Mouse (Mus musculus): ENCODE measurements at regions not wholly inside any gene's neighbourhood (a gene's known extent, or its start where the extent isn't known, plus 50 kb on each side); places are given as distances from the start of the nearest gene placed in this dataset.

GRCm38 (mm10) chr2:75762030-75762429, 57.6 kb upstream of the Nfe2l2 start:
- Histone ChIP-seq H3K4me1 (peaks cover 16% of the 10 kb centered on the region), H3K4me3 (no peak overlapping the region), H3K27me3 (ENCODE audit: insufficient read depth, poor library complexity, severe bottlenecking) (no peaks in the 10 kb centered on the region), H3K27ac (no peak overlapping the region), H3K9me3 (no peaks in the 10 kb centered on the region), H3K36me3 (no peaks in the 10 kb centered on the region)
- DNase-seq (ENCODE audit: low spot score) = no peak
- WGBS = 82% methylated on average over 5 of the region's 5 CpGs

GRCm38 (mm10) chr2:75761626-75762025, 57.2 kb upstream of the Nfe2l2 start:
- Histone ChIP-seq H3K9me3 (no peaks in the 10 kb centered on the region), H3K27ac (no peak overlapping the region), H3K36me3 (no peaks in the 10 kb centered on the region), H3K4me1 (peaks cover 12% of the 10 kb centered on the region), H3K4me3 (no peak overlapping the region), H3K27me3 (ENCODE audit: insufficient read depth, poor library complexity, severe bottlenecking) (no peaks in the 10 kb centered on the region)
- 89% methylated on average over 9 of the region's 9 CpGs for WGBS
- DNase-seq (ENCODE audit: low spot score) = no peak

DNA sequence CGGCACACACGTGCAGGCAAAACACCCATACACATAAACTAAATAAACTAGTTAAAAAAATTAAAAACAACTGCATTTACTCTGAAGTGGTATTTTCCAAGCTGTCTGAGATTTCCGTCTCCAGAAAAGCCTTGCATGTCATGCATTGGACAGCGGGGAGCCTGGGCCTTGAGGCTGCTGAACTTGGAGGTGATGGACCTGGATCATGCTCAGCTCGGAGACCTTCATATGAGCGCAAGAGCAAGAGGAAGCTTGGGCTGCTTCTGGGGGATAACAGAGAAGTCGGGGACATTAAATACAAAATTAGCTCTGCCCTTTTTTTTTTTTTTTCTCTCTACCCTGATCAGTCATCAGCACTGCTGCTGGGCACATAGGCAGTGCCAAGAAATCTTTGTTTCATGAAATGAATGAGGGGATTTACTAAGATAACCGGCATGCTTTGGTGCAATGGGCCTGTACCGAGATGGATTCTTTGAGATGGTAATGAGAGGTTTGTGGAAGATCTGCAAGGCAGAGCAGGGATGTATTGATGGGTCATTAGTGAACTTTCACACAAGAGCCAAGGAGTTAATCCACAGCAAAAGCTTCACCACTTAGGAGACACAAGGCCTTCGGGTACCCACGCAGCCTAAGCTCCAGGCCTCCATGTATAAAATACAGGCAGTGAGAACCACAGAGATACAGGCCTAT, 54.9 kb upstream of the Nfe2l2 start:
- Histone ChIP-seq H3K27ac (no peak overlapping the region), H3K4me3 (no peak overlapping the region), H3K9me3 (no peaks in the 10 kb centered on the region), H3K36me3 (no peaks in the 10 kb centered on the region), H3K4me1 (peaks cover 8% of the 10 kb centered on the region; the same call in 1 of the 2 replicates), H3K27me3 (ENCODE audit: insufficient read depth, poor library complexity, severe bottlenecking) (no peaks in the 10 kb centered on the region)
- no peak for DNase-seq (ENCODE audit: low spot score)
- 87% methylated on average over 11 of the region's 11 CpGs for WGBS

- no peak for DNase-seq (ENCODE audit: low spot score)
- 80% methylated on average over 6 of the region's 6 CpGs for WGBS
- Histone ChIP-seq H3K36me3 (no peaks in the 10 kb centered on the region), H3K27ac (no peak overlapping the region), H3K27me3 (ENCODE audit: insufficient read depth, poor library complexity, severe bottlenecking) (no peaks in the 10 kb centered on the region), H3K9me3 (no peaks in the 10 kb centered on the region), H3K4me3 (no peak overlapping the region), H3K4me1 (peaks cover 5% of the 10 kb centered on the region; the same call in 1 of the 2 replicates)
These were observed 53.8 kb upstream of the Nfe2l2 start for GRCm38 (mm10) chr2:75758277-75758676.

GRCm38 (mm10) chr2:75756704-75757638, 52.5 kb upstream of the Nfe2l2 start:
- H3K36me3 ChIP-seq = no peaks in the 10 kb centered on the region
- no peaks in the 10 kb centered on the region for H3K9me3 ChIP-seq
- no peak for DNase-seq (ENCODE audit: low spot score)
- H3K27ac ChIP-seq = no peak overlapping the region
- no peaks in the 10 kb centered on the region for H3K27me3 ChIP-seq (ENCODE audit: insufficient read depth, poor library complexity, severe bottlenecking)
- WGBS = 67% methylated on average over 16 of the region's 16 CpGs
- H3K4me3 ChIP-seq = no peak overlapping the region
- no peaks in the 10 kb centered on the region for H3K4me1 ChIP-seq

DNA sequence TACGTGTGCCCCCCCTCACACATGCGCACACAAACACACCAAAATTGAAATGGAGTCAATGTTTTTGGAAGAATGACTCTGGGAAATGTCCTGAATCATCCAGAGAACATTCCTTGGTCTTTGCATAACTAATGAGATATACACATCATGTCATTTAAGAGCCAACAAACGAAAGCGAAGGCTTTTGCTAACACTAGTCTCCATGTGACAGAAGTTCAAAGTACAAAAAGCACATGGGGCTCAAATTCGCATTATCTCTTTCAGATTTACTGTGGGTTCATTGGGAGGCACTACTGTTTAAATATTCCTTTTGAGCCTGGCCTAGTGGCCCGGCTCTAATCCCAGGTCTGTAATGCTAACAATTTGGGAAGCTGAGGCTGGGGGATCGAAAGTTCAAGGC, 50.2 kb upstream of the Nfe2l2 start:
- WGBS = 83% methylated on average over 7 of the region's 7 CpGs
- no peak overlapping the region for H3K4me3 ChIP-seq

More for the DNA sequence above, 50.2 kb upstream of the Nfe2l2 start:
- DNase-seq (ENCODE audit: low spot score) = no peak
- Histone ChIP-seq H3K27me3 (ENCODE audit: insufficient read depth, poor library complexity, severe bottlenecking) (no peaks in the 10 kb centered on the region), H3K36me3 (no peaks in the 10 kb centered on the region), H3K4me1 (no peaks in the 10 kb centered on the region), H3K27ac (no peak overlapping the region), H3K9me3 (no peaks in the 10 kb centered on the region)

All from heart, embryonic 10.5 days (tissue).